Mouse (Mus musculus): ENCODE data around the gene Gpatch8.

Gene Gpatch8

DNA sequence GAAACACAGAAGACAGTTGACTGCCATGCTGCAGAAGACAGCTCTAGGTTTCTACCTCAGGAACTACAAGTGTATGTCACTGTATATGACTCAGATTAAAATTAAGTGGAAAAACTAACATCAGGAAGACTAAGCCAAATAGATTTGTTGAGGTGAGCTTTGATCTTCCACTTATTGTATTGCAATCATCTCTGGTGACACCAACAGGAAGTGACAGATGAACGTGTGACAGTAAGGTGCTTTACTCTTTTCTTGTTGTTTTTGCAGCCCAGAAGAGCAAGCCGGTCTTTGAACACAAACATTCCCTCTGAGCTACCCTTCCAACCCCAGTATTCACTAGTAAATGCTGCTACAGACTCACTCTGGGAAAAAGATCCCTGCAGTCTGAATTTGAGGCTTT is 59.5 kb downstream of the Gpatch8 start:
- DNase-seq (ENCODE audit: low spot score) = no peak

DNA sequence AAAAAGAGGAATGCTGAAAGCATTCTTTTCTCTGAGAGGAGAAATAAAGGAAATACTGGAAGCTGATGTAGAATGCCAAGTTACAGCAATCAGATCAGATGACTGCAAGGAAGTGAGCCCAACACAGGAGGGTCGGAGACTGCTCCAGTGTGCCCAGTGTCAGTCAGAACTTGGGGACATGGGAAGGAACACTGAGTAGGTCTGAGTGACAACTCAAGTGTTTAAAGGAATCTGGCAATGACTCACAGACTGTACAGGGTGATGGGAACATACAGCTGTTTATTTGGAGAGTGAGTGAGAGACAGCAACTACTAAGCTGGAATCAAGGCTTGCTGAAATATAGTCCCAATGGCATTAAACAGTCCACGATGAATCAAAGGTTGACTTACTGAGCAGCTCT is 60.0 kb downstream of the Gpatch8 start:
- DNase-seq (ENCODE audit: low spot score) = peak; percentile 55

DNA sequence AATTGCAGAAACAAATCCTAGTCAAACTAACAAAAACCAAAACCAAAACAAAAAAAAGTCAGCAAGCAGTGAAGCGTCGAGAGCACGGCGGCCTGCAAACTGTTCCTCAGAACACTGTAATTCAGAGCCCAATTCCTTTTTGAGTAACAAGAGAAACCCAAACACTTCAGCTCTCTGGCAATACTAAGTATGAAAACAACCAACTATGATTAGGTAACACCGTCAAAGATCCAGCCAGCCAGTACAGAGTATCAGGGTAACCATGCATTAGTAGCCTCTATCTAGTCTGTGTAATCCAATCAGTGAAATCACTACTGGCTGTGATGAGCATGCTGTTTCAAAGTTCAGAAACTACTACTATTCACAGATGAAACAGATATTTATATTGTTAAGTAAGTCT is 60.5 kb downstream of the Gpatch8 start:
- DNase-seq (ENCODE audit: low spot score) = peak; percentile 50

DNA sequence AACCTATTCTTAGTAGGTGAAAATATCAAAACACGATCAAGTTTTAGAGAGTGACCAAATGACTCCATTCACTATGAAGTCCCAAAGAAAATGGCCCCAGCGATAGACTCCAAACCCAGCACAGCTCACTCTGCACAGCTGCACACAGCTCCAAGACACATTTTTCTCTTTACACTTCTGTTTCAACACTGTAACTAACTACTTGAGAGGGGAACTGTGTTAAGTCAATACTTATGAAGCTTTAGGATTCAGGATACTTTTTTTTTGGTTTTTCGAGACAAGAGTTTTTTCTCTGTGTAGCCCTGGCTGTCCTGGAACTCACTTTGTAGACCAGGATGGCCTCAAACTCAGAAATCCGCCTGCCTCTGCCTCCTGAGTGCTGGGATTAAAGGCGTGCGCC is 61.1 kb downstream of the Gpatch8 start:
- DNase-seq (ENCODE audit: low spot score) = no peak

DNA sequence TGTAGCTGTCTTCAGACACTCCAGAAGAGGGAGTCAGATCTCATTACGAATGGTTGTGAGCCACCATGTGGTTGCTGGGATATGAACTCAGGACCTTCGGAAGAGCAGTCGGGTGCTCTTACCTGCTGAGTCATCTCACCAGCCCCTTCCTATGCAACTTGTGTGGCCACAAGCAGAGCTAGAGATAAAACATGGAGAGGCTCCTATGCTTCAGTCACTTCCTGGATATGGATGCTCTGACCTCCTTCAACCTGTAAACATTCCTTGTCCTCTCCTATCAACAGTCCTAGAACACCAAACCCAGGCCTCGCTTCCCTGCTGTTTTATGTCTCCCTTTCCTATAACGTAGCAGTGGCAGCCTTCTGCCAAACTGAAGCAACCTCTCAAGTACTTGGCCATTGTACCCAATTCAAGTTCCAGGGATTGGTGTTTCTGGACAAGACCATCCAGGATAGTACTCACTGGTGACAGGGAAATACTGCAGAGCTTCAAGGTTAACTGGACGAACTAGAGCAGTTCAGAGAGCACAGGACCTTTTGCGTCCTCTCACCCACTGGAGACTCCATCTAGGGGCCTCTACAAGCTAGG is 62.0 kb downstream of the Gpatch8 start:
- no peak for DNase-seq (ENCODE audit: low spot score)

DNA sequence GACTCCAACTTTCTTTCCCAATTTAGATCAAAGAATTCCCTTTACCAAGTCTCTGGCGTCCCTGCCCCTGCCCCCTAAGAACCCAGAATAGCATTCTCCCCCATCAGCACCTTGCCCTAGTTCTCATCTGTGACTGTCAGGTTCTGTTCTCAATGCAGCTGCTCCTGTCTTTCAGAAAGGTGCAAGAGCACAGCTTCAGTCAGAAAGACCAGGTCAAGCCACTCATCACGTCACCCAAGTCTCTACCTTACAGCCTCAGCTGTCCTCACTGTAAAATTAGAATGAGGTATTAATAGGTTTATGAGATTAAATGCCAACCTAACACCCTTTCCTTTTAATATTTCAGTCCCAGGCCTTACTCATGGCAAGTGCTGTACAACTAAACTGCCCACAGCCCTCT is 63.0 kb downstream of the Gpatch8 start:
- no peak for DNase-seq (ENCODE audit: low spot score)

DNA sequence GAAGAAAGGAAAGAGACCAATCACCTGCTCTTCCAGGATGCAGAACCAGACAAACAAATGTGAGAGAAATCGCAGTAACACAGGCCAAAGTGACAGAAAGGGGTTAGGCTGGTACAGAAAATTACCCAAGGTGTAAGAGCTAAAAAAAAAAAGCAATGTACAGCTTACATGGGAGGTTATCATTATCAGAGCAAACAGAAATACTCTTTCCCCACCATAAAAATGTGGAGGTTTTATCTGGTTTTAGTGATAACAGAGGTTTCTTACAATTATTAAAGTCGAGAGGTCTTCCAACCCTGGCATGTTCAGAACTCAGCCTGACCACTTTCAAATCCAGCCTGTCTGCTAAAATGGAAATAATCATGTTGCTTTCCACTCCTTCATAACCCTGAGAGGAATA is 68.3 kb downstream of the Gpatch8 start:
- DNase-seq (ENCODE audit: low spot score) = no peak

DNA sequence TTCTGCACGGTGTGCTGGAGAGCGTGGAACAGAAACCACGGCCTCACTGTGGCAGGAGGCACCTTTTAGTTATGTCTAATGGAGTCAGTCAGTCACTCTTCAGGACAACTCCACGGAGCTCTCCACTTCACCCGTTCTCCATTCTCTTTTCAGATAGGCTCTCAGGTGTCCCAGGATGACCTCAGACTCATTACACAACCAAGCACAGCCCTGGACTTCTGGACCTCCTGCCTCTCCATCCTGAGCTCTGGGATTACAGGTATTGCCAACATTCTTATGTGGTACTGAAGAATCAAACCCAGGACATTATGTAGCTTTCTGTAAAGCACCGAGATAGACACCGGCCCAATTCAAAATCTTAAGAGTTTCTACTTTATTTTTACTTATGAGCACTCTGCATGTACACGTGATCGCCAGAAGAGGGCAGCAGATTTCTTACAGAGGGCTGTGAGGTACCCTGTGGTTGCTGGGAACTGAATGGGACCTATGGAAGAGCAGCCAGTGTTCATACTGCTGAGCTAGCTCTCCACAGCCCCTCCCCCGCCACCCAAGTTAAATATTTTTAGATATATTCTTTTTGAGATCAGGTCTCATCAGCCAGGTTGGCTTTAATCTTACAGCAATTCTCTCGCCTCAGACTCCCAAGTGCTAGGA is 69.3 kb downstream of the Gpatch8 start:
- peak; percentile 81 for DNase-seq (ENCODE audit: low spot score)

DNA sequence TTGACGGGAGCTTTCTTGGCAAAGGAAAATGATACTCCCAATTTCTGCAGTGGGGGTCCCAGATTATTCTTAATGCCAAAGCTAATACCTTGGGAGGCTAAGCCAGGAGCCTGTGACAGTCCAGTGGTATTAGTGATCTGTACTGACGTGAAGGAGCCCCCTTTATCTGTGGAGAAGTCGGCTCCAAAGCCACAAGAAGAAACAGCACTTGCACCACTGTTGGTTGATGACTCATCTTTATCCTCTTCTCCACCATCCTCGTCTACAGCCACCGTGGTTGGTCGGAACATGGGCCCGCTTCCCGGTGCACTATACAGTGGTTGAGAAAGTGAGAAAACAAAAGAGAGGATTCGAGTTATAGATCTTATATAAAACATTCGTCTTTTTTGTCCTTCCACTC is 74.4 kb downstream of the Gpatch8 start:
- DNase-seq (ENCODE audit: low spot score) = no peak

DNA sequence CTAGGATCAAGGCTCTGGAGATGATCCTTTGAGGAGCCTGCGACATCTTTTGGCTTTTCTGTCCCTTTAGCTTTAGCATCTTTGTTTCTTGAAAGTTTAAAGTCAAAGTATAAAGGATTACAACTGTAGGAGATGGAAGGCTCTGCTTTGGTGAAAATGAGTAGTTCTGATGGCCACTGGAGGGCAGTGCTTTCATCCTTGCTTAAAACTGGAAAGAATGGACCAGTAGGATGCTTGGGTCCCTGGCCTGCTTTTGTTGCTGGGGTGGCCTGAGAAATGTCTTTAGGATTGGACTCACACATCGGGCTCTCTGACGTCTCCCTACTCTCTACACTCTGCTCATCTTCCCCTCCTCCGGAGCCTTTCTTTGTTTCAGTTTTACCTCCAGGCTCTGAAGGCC is 75.3 kb downstream of the Gpatch8 start:
- peak; percentile 26 for DNase-seq (ENCODE audit: low spot score)

DNA sequence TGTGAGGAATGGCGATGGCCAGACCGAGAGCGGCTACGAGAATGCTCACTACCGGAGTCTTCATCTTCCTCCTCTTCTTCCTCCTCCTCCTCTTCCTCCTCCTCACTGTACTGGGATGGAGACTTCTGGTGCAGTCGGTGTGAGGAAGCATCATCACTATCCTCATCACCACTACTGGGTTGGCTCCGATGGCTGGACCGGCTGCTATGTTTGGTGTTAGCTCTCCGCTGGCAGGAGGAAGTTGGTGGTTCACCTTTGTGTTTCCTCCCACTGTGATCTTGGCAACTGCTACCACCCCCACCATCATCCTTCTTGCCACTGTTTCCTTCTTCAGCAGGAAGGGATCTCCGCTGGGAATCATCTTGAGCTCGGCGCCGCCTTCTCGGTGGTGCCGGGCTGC is 76.1 kb downstream of the Gpatch8 start:
- no peak for DNase-seq (ENCODE audit: low spot score)

DNA sequence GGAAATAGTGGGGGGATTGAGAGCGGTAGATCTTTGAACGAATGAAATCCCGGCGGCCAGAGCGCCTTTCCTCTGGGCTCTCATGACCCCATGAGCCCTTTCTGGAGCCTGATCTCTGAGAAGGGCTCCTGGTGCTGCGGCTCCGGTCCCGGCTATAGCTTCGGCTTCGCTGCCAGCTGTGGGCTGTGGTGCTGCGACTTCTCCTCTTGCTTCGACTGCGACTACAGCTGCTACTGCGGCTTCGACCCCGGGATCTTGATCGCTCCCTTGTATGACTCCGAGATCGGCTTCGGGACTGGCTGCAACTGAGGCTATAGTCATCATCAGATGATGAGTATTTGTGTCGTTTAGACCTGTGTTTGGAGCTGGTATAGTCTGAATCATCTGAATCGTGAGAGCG is 76.6 kb downstream of the Gpatch8 start:
- DNase-seq (ENCODE audit: low spot score) = no peak

DNA sequence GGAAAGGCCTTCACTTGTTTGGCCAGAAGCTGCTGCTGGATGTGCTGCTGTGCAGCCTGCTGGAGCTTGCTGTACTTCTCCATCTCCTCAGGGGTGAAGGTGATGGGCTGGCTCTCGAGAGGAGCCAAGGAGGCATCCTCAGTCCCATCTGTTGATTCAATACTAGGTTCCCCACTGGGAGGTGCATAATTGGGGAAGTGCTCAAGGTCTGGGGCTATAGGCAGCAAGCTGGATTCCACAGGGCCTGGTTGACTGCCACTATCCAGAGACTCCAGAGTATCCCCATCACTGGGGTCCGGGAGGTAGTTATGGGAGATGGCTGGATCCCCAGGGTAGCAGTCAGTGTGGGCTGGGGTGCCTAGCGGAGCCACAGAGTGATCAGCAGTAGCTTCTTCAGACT is 77.5 kb downstream of the Gpatch8 start:
- no peak for DNase-seq (ENCODE audit: low spot score)

DNA sequence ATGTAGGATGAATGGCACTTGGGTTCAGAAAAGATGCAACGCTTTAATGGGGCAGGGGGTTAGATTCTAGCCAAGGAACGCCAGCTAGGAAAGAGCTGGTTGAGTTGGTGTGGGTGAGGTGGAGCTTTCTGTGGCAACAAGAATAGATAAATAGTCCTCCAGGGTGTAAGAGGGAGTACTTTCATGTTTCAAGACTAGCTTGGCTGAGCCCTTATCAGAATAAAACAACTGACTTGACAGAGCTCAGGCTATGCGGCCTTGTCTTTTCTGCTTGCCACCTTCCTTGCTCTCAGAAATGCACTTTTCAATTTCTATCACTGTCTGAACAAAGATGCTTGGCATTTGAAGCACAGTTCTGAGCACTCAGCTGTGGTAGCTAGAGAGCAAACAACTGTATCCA is 81.2 kb downstream of the Gpatch8 start:
- DNase-seq (ENCODE audit: low spot score) = no peak

DNA sequence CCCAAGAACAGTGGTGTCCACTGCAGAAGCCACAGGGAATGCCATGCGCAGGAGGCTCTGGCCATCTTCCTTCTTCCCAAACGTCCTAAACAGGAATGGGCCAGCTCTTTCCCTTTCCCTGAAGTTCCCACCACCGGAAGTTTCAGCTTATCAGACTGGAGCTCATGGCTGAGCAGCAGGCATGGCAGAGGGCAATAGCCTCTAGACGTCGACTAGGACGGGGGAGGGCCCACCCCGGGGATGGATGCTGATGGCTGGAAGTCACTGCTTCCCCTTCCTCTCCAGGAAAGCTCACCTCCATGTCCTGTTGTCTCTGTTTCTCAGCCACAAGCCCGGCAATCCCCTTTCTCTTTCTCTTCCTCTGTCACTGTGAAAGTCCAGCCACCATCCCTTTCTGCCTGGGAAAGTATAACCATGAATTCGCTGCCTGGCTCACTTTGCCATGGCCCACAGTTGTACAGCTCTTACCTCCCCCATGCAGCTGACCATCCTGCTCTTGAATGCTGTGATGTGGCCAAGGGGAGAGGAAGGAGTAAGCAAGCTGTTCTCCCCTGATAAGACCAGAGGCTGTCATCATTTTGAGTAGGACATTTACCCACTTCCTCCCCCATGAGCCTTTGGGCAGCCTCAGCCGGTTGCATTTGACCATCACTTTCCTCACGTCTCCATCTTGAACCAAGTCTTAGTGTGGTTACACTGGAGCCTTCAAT is 86.4 kb downstream of the Gpatch8 start, which contains the start of gene Itga2b:
Itga2b (minus strand) TSS at position 475 of the 710 bp plus-strand sequence.
- no peak for DNase-seq (ENCODE audit: low spot score)

DNA sequence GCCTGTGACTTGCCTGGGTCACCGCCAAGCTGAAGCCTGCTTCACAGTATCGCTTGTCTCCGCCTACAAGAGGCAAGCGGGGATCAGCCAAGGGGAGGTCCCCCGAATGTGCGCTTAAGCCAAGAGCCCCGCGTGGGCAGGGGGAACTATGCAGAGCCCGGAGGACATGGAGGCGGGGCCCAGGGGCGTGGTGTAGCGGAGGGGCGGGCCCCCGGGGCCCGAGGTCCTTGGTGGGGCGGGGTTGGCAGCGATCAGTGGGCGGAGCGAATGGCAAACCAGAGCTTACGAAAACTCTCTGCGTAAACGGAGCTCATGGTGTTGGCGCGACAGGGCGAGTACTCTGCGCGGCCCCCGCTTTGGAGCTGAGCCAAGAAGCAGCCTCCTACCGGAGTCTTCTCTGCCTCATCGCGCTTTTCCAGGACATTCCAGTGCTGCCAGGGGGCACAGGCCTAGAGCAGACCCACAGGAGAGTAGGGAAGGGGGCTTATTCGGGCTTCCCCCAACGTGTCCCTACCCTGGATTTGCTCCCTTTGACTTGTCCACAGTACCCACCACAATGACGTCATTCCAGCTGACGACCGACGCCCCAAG is 89.1 kb downstream of the Gpatch8 start:
- peak; percentile 100 for DNase-seq (ENCODE audit: low spot score)

DNA sequence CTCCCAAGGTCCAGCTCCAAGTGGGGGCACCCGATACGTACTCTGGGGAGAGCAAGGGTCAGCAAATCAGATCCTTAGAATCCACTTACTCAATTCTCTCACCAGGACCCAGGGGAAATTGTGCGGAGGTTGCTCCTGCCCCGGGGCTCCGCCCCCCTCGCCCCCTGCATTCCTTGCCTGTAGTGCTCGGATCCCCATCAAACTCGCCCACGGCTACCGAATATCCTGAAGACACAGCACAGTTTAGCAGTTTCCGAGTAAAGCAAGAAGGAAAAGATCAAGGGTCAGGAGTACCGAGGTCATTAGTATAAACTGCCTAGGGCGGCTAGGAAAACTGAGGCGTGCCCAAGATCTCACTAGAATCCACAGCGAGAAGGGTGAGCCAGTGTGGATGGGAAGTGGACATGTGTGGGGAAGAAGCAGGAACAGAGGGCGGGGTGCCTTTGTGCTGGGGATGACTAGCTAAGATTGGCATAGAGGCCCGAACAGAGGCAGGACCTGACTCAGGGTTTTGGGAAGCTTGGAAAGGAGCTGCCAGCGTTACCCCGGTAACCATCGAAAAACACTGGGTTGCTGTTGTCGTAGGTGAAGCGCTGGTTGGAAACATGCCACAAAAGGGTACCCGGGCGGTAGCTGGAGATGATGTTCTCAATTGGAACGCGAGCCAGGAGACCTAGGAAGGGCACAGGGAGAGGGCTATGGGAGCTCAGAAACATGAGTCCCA is 90.3 kb downstream of the Gpatch8 start:
- peak; percentile 92 for DNase-seq (ENCODE audit: low spot score)

DNA sequence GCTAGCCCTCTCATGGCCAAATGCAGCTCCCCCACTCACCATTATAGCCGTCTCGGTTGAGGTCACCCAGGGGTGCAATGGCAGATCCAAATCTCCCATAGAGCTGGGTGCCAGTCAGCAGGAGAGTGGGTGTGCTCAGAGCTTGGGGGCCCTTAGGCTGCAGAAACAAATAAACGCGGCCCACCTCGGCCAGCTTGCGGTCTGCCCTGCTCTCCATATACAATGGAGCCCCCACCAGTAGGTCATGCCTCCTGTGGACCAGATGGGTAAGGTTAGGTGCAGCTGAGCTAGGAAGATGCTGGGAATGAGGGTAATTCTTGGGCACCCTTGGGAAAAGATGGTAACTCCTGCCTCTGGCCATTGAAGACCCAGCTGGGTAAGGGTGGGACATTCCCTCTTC is 91.3 kb downstream of the Gpatch8 start:
- DNase-seq (ENCODE audit: low spot score) = no peak

DNA sequence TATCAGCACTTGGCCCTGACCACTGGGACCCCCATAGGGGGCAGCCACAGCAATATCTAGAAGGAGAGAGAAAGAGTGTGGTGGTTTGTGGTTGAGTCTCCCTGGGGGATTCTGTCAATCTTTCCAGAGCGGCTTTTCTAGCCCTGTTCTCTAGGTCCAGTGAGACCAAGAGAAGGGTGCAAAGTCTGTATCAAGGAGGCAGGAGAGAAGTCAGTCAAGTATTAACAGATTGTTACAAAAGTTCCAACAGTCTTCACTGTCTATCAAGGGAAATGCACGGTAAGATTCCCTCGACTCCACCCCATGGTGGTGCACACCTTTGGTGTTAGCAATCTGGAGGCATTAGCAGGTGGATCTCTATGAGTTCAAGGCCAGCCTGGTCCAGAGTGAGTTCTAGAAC is 94.4 kb downstream of the Gpatch8 start:
- no peak for DNase-seq (ENCODE audit: low spot score)

DNA sequence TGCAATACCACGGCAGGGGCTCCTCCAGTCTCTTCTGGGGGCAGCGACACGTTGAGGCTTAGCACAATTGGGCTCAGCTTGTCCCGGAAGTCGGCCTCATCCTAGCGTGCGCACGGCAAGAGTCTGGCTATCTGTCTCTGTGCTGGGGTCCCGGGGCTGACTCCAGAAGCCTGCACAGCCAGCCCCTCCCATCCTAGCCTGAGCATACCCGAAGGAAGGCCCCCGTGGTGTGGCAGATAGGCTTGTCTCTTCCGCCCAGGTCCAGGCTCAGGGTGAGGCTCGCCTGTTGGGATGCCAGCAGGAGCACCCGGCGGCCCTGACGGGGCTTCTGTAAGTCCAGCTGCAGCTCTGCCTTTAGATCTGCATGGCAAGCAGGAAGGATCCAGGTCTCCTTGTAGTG is 95.7 kb downstream of the Gpatch8 start:
- DNase-seq (ENCODE audit: low spot score) = no peak

DNA sequence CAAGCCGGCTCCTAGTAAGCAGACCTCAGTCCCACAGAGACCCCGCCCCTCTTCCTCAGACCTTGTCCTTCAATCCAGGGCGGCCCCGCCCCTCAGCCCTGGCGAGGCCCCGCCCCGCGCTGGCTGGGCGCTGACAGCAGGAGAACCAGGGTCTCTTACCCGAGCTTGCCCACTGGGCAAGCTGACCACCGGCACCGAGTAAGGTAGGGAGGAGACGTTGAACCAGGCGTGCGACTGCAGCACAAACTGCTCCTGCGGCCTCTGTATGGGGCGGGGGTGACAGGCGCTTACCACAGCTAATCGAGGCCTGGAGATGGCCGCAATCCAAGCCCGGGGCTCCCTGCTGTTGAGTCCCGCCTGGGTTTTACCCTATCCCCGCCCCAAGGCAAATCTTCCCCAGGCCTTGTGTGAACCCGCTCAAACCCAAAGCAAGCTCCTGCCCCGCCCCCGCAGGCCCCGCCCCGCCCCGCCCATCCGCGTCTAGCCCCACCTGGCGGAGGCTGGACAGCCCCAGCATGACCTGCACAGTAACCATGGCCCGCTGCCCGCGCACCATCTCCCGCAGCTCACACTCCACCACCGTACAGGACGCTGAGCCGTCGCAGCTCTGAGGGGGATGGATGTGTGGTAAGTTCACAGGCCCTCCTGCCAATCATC is 100.3 kb downstream of the Gpatch8 start:
- peak; percentile 84 for DNase-seq (ENCODE audit: low spot score)

DNA sequence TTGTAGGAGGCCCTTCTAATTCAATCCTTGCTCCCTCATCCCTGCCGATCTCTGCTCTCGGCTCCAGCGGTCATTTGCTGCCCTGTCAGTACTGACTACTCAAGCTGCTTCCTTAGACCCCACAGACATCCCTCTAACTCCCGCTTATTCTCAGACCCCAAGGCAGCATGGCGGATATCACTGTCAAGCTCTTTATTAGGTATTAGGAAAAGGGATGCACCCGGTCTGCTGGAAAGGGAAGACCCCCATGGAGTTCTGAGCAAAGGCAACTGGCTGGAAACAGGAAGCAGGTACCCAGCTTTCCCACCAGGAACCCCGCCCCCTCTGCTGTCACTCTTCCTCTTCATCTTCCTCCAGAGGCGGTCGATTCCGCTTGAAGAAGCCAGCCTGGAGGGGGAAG is 103.1 kb downstream of the Gpatch8 start:
- DNase-seq (ENCODE audit: low spot score) = no peak

All from adipocyte (in vitro differentiated cells).